Mouse (Mus musculus): ENCODE measurements around the gene Zfp292. TPM values are rescaled to one million over a fixed set of nuclear protein-coding genes. Genes with fewer than 3 reads are reported as not detected.

Gene Zfp292
- polyA plus RNA-seq, 1 experiment from 2014 or later = 8.0 TPM

GRCm38 (mm10) chr4:34886490-34887111 is 3.8 kb upstream of the Zfp292 start:
- no peaks in the 10 kb centered on the region for H3K36me3 ChIP-seq (ENCODE audit: control insufficient read depth, insufficient read depth)
- H3K4me1 ChIP-seq (replicated peaks; ENCODE audit: control insufficient read depth, insufficient read depth, low read length) = peaks cover 6% of the 10 kb centered on the region; the same call in 1 of the 2 replicates
- peak overlapping the region; percentile 98 for H3K27ac ChIP-seq (ENCODE audit: low read depth, low read length)
- no peak; the same call in 1 of the 2 replicates for TF ChIP-seq CTCF (IDR thresholded peaks at IDR 0.05; ENCODE audit: low read depth)
- ATAC-seq = peak; percentile 60
- WGBS = under 1% methylated on average over 48 of the region's 48 CpGs
- H3K4me2 ChIP-seq (replicated peaks; ENCODE audit: low read depth) = peak overlapping the region; percentile 86
- H3K9me3 ChIP-seq (ENCODE audit: control insufficient read depth) = no peaks in the 10 kb centered on the region
- peak overlapping the region; percentile 91 for H3K9ac ChIP-seq (ENCODE audit: low read depth, low read length)
- peak overlapping the region; percentile 82 for H3K4me3 ChIP-seq (ENCODE audit: low read depth, low read length)
- H3K27me3 ChIP-seq (replicated peaks; ENCODE audit: control insufficient read depth, insufficient read depth, low read length) = no peaks in the 10 kb centered on the region

GRCm38 (mm10) chr4:34885631-34886351 is 3.0 kb upstream of the Zfp292 start:
- Histone ChIP-seq H3K36me3 (ENCODE audit: control insufficient read depth, insufficient read depth) (no peaks in the 10 kb centered on the region), H3K4me2 (replicated peaks; ENCODE audit: low read depth) (peak overlapping the region; percentile 86), H3K4me3 (ENCODE audit: low read depth, low read length) (peak overlapping the region; percentile 82), H3K9ac (ENCODE audit: low read depth, low read length) (peak overlapping the region; percentile 91; the same call in 1 of the 2 replicates), H3K9me3 (ENCODE audit: control insufficient read depth) (no peaks in the 10 kb centered on the region), H3K4me1 (replicated peaks; ENCODE audit: control insufficient read depth, insufficient read depth, low read length) (peaks cover 8% of the 10 kb centered on the region; the same call in 1 of the 2 replicates), H3K27ac (ENCODE audit: low read depth, low read length) (peak overlapping the region; percentile 98; the same call in 1 of the 2 replicates), H3K27me3 (replicated peaks; ENCODE audit: control insufficient read depth, insufficient read depth, low read length) (no peaks in the 10 kb centered on the region)
- WGBS = 55% methylated on average over 9 of the region's 9 CpGs
- TF ChIP-seq CTCF (IDR thresholded peaks at IDR 0.05; ENCODE audit: low read depth) = no peak
- no peak for ATAC-seq

- ATAC-seq = peak; percentile 30
- WGBS = 10% methylated on average over 16 of the region's 16 CpGs
- H3K4me3 ChIP-seq (ENCODE audit: low read depth, low read length) = peak overlapping the region; percentile 100
- H3K27me3 ChIP-seq (replicated peaks; ENCODE audit: control insufficient read depth, insufficient read depth, low read length) = no peaks in the 10 kb centered on the region
- no peak for TF ChIP-seq CTCF (IDR thresholded peaks at IDR 0.05; ENCODE audit: low read depth)
- H3K9me3 ChIP-seq (ENCODE audit: control insufficient read depth) = no peaks in the 10 kb centered on the region
- H3K4me1 ChIP-seq (replicated peaks; ENCODE audit: control insufficient read depth, insufficient read depth, low read length) = peaks cover 8% of the 10 kb centered on the region; the same call in 1 of the 2 replicates
- peak overlapping the region; percentile 74 for H3K4me2 ChIP-seq (replicated peaks; ENCODE audit: low read depth)
- no peaks in the 10 kb centered on the region for H3K36me3 ChIP-seq (ENCODE audit: control insufficient read depth, insufficient read depth)
- peak overlapping the region; percentile 98 for H3K9ac ChIP-seq (ENCODE audit: low read depth, low read length)
- H3K27ac ChIP-seq (ENCODE audit: low read depth, low read length) = peak overlapping the region; percentile 98
Measured at GRCm38 (mm10) chr4:34883366-34884029, 738 bp upstream of the Zfp292 start.

GRCm38 (mm10) chr4:34882291-34882769 is 430 bp downstream of the Zfp292 start:
- Histone ChIP-seq H3K9me3 (ENCODE audit: control insufficient read depth) (no peaks in the 10 kb centered on the region), H3K27me3 (replicated peaks; ENCODE audit: control insufficient read depth, insufficient read depth, low read length) (no peaks in the 10 kb centered on the region), H3K36me3 (ENCODE audit: control insufficient read depth, insufficient read depth) (no peaks in the 10 kb centered on the region), H3K4me3 (ENCODE audit: low read depth, low read length) (peak overlapping the region; percentile 100), H3K27ac (ENCODE audit: low read depth, low read length) (peak overlapping the region; percentile 98), H3K4me2 (replicated peaks; ENCODE audit: low read depth) (peak overlapping the region; percentile 74), H3K4me1 (replicated peaks; ENCODE audit: control insufficient read depth, insufficient read depth, low read length) (peaks cover 8% of the 10 kb centered on the region; the same call in 1 of the 2 replicates), H3K9ac (ENCODE audit: low read depth, low read length) (peak overlapping the region; percentile 98)
- TF ChIP-seq CTCF (IDR thresholded peaks at IDR 0.05; ENCODE audit: low read depth) = no peak
- under 1% methylated on average over 47 of the region's 58 CpGs for WGBS
- ATAC-seq = peak; percentile 62

GRCm38 (mm10) chr4:34881851-34882250 is 909 bp downstream of the Zfp292 start:
- WGBS = 6% methylated on average over 4 of the region's 4 CpGs
- no peak for TF ChIP-seq CTCF (IDR thresholded peaks at IDR 0.05; ENCODE audit: low read depth)
- Histone ChIP-seq H3K27ac (ENCODE audit: low read depth, low read length) (peak overlapping the region; percentile 98; the same call in 1 of the 2 replicates), H3K4me2 (replicated peaks; ENCODE audit: low read depth) (peak overlapping the region; percentile 74), H3K4me1 (replicated peaks; ENCODE audit: control insufficient read depth, insufficient read depth, low read length) (peaks cover 8% of the 10 kb centered on the region; the same call in 1 of the 2 replicates), H3K9ac (ENCODE audit: low read depth, low read length) (peak overlapping the region; percentile 98), H3K27me3 (replicated peaks; ENCODE audit: control insufficient read depth, insufficient read depth, low read length) (no peaks in the 10 kb centered on the region), H3K4me3 (ENCODE audit: low read depth, low read length) (peak overlapping the region; percentile 100), H3K36me3 (ENCODE audit: control insufficient read depth, insufficient read depth) (no peaks in the 10 kb centered on the region), H3K9me3 (ENCODE audit: control insufficient read depth) (no peaks in the 10 kb centered on the region)
- no peak for ATAC-seq
